Mouse (Mus musculus) inflammation-experienced regulatory T-cells, adult 16 weeks (primary cell): ENCODE measurements around the gene Plaur. TPM values are rescaled to one million over a fixed set of nuclear protein-coding genes. Genes with fewer than 3 reads are reported as not detected.

ENCODE experiments used
- polyA plus RNA-seq: library from polyadenylated mRNA; unstranded; fragments of 100-300 nt; shearing (Covaris generic); gene quantifications from one replicate; pipeline ENCODE4 v1.2.1, GENCODE M21; 2017

Gene Plaur
- 0.96 TPM for polyA plus RNA-seq

DNA sequence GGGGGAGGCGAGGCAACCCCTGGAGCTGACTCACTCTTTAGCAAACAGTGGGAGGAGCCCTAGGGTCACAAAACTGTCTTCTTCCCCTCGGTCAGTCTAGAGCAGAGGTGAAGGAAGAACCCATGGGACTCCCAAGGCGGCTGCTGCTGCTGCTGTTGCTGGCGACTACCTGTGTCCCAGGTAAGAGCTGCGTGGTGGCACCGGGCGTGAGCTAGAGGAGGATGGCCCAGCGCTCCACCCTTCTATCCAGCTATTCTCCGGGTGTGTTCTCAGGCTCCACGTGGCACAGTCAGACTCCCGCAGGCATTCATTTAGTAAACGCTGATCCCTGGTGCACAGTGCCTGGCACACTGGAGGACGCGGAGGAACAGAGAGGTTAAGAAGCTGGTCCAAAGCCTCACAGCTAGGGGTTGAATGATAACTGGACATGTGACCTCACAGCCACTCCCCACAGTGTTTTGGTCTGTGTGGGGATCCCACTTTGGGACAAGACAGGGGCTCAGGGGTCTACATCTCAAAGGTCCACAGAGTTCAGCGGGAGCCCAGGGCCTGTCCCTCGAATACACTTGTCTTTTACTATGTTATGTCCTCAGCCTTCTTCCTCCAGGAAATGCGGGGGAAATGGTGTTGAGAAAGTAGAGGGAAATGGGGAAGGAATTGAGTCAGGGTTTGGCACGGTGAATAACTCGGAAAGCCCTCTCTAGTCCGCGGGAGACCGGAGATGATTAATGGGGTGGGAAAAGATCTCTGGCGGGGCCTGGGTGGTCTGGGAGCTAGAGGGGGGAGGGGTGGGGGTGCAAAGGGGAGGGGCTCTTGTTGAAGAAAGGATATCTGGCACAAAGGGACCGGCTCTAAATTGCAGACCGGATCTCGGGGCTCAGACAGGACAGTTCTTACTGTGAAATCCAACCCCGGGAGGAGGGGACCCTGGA lies at the start of gene Plaur:
Plaur (plus strand) TSS at position 97 of the 932 bp plus-strand sequence.

DNA sequence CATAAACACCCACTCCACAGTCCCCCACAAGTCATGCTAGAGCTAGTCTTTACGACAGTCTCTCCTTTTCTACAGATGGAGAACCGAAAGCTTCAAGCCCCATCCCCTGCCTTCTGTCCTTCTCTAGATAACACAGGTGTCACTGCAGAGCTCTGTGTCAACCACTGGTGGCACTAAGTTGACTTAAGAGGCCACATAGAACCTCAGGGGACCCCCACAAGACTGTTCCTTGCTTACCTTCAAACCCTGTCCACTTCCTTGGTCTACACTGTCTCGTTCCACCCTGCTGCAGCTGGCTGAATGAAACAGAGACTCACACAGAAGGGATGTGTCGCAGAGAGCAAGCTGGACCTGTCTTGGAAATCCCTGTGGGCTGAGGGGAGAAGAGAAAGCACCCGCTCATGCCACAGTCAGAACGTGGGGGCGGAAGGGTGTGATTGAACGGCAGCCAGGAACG lies 10.4 kb upstream of the Plaur start, which contains the start of gene Irgc1:
Irgc1 (minus strand) TSS at position 443 of the 457 bp plus-strand sequence.

DNA sequence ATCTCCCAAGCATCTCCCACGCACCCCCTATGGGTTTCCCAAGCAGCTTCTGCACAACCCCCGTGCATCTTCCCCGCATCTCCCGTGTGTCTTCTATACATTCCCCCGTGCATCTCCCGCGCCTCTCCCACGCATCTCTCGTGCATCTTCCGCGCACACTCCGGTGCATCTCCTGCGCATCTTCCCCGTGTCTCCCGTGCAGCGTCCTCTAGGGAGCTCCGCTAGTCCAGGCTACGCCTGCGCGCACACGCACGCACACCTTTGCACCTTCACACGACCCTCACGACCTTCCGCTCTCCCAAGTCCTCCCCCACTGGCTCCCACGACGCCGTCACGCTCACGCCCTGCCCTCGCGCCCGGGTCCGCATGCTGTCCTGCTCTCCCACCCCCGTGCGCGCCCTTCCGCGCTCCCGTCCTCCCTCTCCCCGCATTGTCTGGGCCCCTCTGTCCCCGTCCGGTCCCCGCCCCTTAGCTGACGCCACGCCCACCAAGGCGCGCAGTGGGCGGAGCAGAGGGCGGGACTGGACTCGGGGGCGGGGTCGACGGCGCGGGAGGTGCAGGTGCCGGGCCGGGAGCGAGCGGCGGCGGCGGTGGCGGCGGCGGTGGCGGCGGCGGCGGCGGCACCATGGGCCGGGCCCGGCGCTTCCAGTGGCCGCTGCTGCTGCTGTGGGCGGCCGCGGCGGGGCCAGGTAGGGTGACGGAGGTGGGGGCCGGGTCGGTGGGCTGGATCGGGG lies 19.4 kb downstream of the Plaur start, which contains the start of gene Cadm4:
Cadm4 (plus strand) TSS at position 550 of the 734 bp plus-strand sequence.

DNA sequence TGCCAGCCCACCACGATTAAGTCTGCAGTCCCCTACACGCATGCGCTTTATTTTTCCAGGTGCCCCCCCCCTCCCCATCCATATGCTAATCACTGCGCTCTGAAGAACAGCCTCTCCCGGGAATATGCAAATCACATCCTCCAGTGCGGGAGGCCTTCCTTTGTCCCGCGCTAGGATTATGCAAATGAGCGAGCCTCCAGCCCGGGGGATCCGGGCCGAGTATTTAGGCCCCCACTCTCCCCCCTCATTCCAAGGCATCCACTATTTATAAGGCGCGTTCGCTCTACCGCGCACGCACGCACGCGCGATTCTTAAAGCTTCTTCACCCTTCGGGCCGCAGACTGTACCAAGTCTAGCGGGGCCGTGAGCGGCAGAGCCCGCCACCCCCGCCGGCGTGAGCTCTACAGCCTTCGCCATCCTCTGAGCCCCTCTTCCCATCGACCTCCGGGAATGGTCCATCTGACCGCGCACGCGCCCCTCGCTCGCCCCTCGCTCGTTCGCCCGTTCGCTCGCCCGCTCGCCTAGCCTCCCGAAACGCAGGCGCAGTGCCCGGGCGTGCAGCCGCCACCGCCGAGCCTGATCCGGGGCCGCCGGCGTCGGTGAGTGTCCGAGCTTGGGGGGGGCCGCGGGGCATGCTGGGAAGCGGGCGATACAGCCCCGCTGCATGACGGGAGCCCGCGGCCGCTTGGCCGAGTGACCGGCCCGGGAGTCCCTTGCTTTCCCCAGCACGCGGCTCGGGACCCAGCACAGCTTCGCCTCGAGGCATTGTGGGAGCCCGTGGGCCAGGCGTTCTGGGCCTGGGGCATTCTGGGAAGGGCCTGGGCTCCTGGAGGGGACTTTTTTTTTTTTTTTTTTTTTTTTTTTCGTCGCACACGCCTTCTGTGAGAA lies 44.8 kb downstream of the Plaur start, which contains the start of gene Zfp428:
Zfp428 (plus strand) TSS at position 169 of the 888 bp plus-strand sequence.

DNA sequence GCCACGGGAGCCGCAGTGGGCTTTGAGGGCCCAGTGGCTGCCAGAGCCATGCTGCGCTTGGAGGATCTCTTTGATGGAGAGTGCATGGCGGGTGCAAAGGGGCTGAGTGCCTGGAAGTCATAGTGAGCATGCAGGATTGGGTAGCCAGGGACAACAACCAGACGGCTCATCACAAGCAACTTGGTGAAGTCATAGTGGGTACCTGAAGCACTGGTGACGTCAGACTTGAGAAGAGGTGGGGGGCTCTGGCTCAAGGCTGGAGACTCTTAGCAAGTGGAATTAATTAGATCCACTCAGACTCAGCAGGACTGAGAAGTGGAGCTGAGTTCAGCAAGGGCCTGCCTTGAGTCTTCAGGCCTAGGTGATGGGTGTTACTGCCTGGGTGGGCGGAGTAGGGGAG lies 50.1 kb downstream of the Plaur start, which contains the start of gene AC161166.1:
AC161166.1 (minus strand) TSS at position 101 of the 400 bp plus-strand sequence.

Other genes starting within 250 kb of the Plaur start
- 7.7 TPM for gene Zfp109, start 224.9 kb upstream of the Plaur start, polyA plus RNA-seq
- gene Zfp108, start 207.7 kb upstream of the Plaur start, polyA plus RNA-seq, result 1.0 TPM
- 3.7 TPM for gene Zfp93, start 192.1 kb upstream of the Plaur start, polyA plus RNA-seq
- gene Zfp61, start 161.3 kb upstream of the Plaur start, polyA plus RNA-seq, result 28.4 TPM
- gene Zfp94, start 145.8 kb upstream of the Plaur start, polyA plus RNA-seq, result 16.9 TPM
- gene Tescl, start 128.5 kb upstream of the Plaur start, polyA plus RNA-seq, result not detected
- gene Lypd5, start 113.3 kb upstream of the Plaur start, polyA plus RNA-seq, result not detected
- 174 TPM for gene Kcnn4, start 92.2 kb upstream of the Plaur start, polyA plus RNA-seq
- 61.3 TPM for gene Smg9, start 62.9 kb upstream of the Plaur start, polyA plus RNA-seq
- not detected for gene Irgc1, start 10.2 kb upstream of the Plaur start, polyA plus RNA-seq
- gene Cadm4, start 19.5 kb downstream of the Plaur start, polyA plus RNA-seq, result not detected
- gene Zfp428, start 44.5 kb downstream of the Plaur start, polyA plus RNA-seq, result 1.6 TPM
- not detected for gene AC161166.1, start 50.0 kb downstream of the Plaur start, polyA plus RNA-seq
- gene Irgq, start 68.2 kb downstream of the Plaur start, polyA plus RNA-seq, result 1.2 TPM
- gene Pinlyp, start 83.6 kb downstream of the Plaur start, polyA plus RNA-seq, result not detected
- 74.3 TPM for gene Xrcc1, start 83.8 kb downstream of the Plaur start, polyA plus RNA-seq
- 19.8 TPM for gene Ethe1, start 125.1 kb downstream of the Plaur start, polyA plus RNA-seq
- 0.21 TPM for gene Zfp575, start 125.2 kb downstream of the Plaur start, polyA plus RNA-seq
- 0.89 TPM for gene Phldb3, start 148.3 kb downstream of the Plaur start, polyA plus RNA-seq
- gene Lypd3, start 174.1 kb downstream of the Plaur start, polyA plus RNA-seq, result not detected
- gene Tex101, start 214.2 kb downstream of the Plaur start, polyA plus RNA-seq, result not detected
- gene BC049730, start 246.8 kb downstream of the Plaur start, polyA plus RNA-seq, result not detected